Mouse (Mus musculus): ENCODE data around the gene Aaed1. TPM values are rescaled to one million over a fixed set of nuclear protein-coding genes. Genes with fewer than 3 reads are reported as not detected.

Gene Aaed1
- 22.6 and 25.5 TPM in 2 replicates for polyA plus RNA-seq (2012; rRNA removed)

- under 1% methylated on average over 74 of the region's 74 CpGs for WGBS
- H3K27me3 ChIP-seq (replicated peaks; ENCODE audit: control insufficient read depth, insufficient read depth, low read length): no peaks in the 10 kb centered on the region
- peaks cover 2% of the 10 kb centered on the region; the same call in 1 of the 2 replicates for H3K36me3 ChIP-seq (ENCODE audit: control insufficient read depth, insufficient read depth, low read length)
- H3K4me1 ChIP-seq (ENCODE audit: control insufficient read depth, insufficient read depth, low read length): peaks cover 6% of the 10 kb centered on the region
- peak within 1 kb of the TSS; percentile 65 for H3K27ac ChIP-seq (ENCODE audit: insufficient read depth, low read depth, low read length)
- peak within 1 kb of the TSS; percentile 58 for H3K4me3 ChIP-seq (ENCODE audit: insufficient read depth, low read depth, low read length)
- peak; percentile 70 for TF ChIP-seq POLR2A (IDR thresholded peaks at IDR 0.05; ENCODE audit: low read depth, low read length)
- peak; percentile 36 for TF ChIP-seq CTCF (conservative IDR thresholded peaks at IDR 0.05; ENCODE audit: insufficient read depth, insufficient read length, low read depth, low read length)
- DNase-seq: peak; percentile 96
These were observed at the start of gene Aaed1 for GRCm38 (mm10) chr13:64312024-64312915. Gene Aaed1, minus strand, starts transcription at chr13:64312710.

DNA sequence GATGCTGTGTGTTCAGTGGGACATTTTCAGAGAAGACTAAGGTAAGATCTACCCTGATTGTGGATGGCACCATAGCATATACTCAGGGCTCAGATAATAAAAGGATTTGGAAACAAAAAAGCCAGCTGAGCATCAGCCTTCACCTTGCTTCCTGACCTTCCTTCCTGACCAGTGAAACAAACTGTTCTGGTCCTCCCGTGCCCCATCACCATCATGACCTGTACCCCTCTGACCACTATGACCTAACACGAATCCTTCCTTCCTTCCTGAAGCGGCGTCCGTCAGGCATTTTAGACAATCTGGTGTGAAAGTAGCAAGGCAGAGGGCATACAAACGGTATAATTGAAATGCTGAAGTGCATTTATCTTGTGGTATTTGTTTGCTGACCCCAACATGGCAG, 49.6 kb upstream of the Aaed1 start:
- 74% methylated on average over 6 of the region's 6 CpGs for WGBS
- H3K4me3 ChIP-seq (ENCODE audit: insufficient read depth, low read depth, low read length): no peak overlapping the region
- peaks cover 12% of the 10 kb centered on the region for H3K36me3 ChIP-seq (ENCODE audit: control insufficient read depth, insufficient read depth, low read length)
- DNase-seq: no peak
- no peaks in the 10 kb centered on the region for H3K27me3 ChIP-seq (replicated peaks; ENCODE audit: control insufficient read depth, insufficient read depth, low read length)
- H3K4me1 ChIP-seq (ENCODE audit: control insufficient read depth, insufficient read depth, low read length): no peaks in the 10 kb centered on the region
- TF ChIP-seq POLR2A (IDR thresholded peaks at IDR 0.05; ENCODE audit: low read depth, low read length) (no peak), CTCF (conservative IDR thresholded peaks at IDR 0.05; ENCODE audit: insufficient read depth, insufficient read length, low read depth, low read length) (no peak)
- H3K27ac ChIP-seq (ENCODE audit: insufficient read depth, low read depth, low read length): no peak overlapping the region

- Histone ChIP-seq H3K4me3 (ENCODE audit: insufficient read depth, low read depth, low read length) (no peak overlapping the region), H3K4me1 (ENCODE audit: control insufficient read depth, insufficient read depth, low read length) (no peaks in the 10 kb centered on the region), H3K27me3 (replicated peaks; ENCODE audit: control insufficient read depth, insufficient read depth, low read length) (no peaks in the 10 kb centered on the region), H3K36me3 (ENCODE audit: control insufficient read depth, insufficient read depth, low read length) (peaks cover 10% of the 10 kb centered on the region), H3K27ac (ENCODE audit: insufficient read depth, low read depth, low read length) (no peak overlapping the region)
- no peak for DNase-seq
- 75% methylated on average over 3 of the region's 3 CpGs for WGBS
- no peak for TF ChIP-seq POLR2A (IDR thresholded peaks at IDR 0.05; ENCODE audit: low read depth, low read length)
- no peak for TF ChIP-seq CTCF (conservative IDR thresholded peaks at IDR 0.05; ENCODE audit: insufficient read depth, insufficient read length, low read depth, low read length)
These were observed 48.5 kb upstream of the Aaed1 start for GRCm38 (mm10) chr13:64361020-64361419.

GRCm38 (mm10) chr13:64359702-64360101, 47.2 kb upstream of the Aaed1 start:
- H3K4me3 ChIP-seq (ENCODE audit: insufficient read depth, low read depth, low read length): no peak overlapping the region
- no peak for TF ChIP-seq CTCF (conservative IDR thresholded peaks at IDR 0.05; ENCODE audit: insufficient read depth, insufficient read length, low read depth, low read length)
- TF ChIP-seq POLR2A (IDR thresholded peaks at IDR 0.05; ENCODE audit: low read depth, low read length): no peak
- H3K4me1 ChIP-seq (ENCODE audit: control insufficient read depth, insufficient read depth, low read length): no peaks in the 10 kb centered on the region
- peaks cover 8% of the 10 kb centered on the region for H3K36me3 ChIP-seq (ENCODE audit: control insufficient read depth, insufficient read depth, low read length)
- no peak for DNase-seq
- no peak overlapping the region for H3K27ac ChIP-seq (ENCODE audit: insufficient read depth, low read depth, low read length)
- WGBS: 89% methylated on average over 3 of the region's 3 CpGs
- H3K27me3 ChIP-seq (replicated peaks; ENCODE audit: control insufficient read depth, insufficient read depth, low read length): no peaks in the 10 kb centered on the region

- Histone ChIP-seq H3K4me1 (ENCODE audit: control insufficient read depth, insufficient read depth, low read length) (no peaks in the 10 kb centered on the region), H3K36me3 (ENCODE audit: control insufficient read depth, insufficient read depth, low read length) (peaks cover 5% of the 10 kb centered on the region; the same call in 1 of the 2 replicates), H3K27me3 (replicated peaks; ENCODE audit: control insufficient read depth, insufficient read depth, low read length) (no peaks in the 10 kb centered on the region), H3K4me3 (ENCODE audit: insufficient read depth, low read depth, low read length) (no peak overlapping the region), H3K27ac (ENCODE audit: insufficient read depth, low read depth, low read length) (no peak overlapping the region)
- WGBS: 92% methylated on average over 1 of the region's 1 CpGs
- TF ChIP-seq CTCF (conservative IDR thresholded peaks at IDR 0.05; ENCODE audit: insufficient read depth, insufficient read length, low read depth, low read length) (no peak), POLR2A (IDR thresholded peaks at IDR 0.05; ENCODE audit: low read depth, low read length) (no peak)
- no peak for DNase-seq
These were observed 46.0 kb upstream of the Aaed1 start for GRCm38 (mm10) chr13:64358476-64358875.

DNA sequence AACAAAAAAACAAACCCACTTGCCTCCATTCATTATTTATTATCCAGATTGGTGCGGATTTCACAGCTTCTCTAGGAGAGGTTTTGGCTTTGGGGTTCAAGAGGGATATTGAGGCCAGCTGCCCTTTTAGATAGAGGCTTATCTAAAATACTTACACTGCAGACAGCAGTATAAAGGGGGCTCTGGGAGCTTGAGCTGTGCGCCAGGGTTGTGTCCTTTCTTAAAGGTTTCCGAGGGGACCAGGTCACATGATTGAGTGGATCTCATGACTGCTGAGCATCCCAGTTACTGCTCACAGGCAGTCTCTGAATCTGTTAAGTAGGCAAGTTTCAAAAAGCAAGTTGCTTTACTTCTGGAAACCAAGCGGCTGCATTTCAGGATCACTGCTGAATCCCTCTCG, 44.9 kb upstream of the Aaed1 start:
- Histone ChIP-seq H3K4me1 (ENCODE audit: control insufficient read depth, insufficient read depth, low read length) (no peaks in the 10 kb centered on the region), H3K36me3 (ENCODE audit: control insufficient read depth, insufficient read depth, low read length) (peaks cover 2% of the 10 kb centered on the region; the same call in 1 of the 2 replicates), H3K4me3 (ENCODE audit: insufficient read depth, low read depth, low read length) (no peak overlapping the region), H3K27ac (ENCODE audit: insufficient read depth, low read depth, low read length) (no peak overlapping the region), H3K27me3 (replicated peaks; ENCODE audit: control insufficient read depth, insufficient read depth, low read length) (no peaks in the 10 kb centered on the region)
- 76% methylated on average over 5 of the region's 5 CpGs for WGBS
- no peak for DNase-seq
- TF ChIP-seq POLR2A (IDR thresholded peaks at IDR 0.05; ENCODE audit: low read depth, low read length) (no peak), CTCF (conservative IDR thresholded peaks at IDR 0.05; ENCODE audit: insufficient read depth, insufficient read length, low read depth, low read length) (no peak)

DNA sequence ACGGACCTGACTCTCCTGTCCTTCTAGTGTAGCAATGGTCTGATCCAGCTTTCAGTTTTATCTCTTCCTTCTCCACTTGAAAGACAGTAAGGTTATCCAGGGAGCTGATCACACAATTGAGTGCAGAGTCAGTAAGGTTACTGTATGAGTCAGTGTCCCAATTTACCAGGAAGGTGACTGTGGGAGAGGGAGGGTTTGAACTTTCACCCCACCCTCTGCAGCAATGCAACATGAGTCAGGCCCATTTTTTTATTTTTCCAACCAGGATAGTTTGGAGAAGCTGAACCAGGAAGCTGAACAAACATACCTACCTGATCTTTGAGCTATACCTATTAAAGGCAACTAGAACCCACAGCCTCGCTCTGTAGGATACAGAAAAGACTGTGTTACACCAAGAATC, 37.0 kb upstream of the Aaed1 start:
- H3K27ac ChIP-seq (ENCODE audit: insufficient read depth, low read depth, low read length): no peak overlapping the region
- H3K4me3 ChIP-seq (ENCODE audit: insufficient read depth, low read depth, low read length): no peak overlapping the region
- 90% methylated on average over 2 of the region's 2 CpGs for WGBS
- H3K4me1 ChIP-seq (ENCODE audit: control insufficient read depth, insufficient read depth, low read length): no peaks in the 10 kb centered on the region
- no peaks in the 10 kb centered on the region for H3K36me3 ChIP-seq (ENCODE audit: control insufficient read depth, insufficient read depth, low read length)
- TF ChIP-seq CTCF (conservative IDR thresholded peaks at IDR 0.05; ENCODE audit: insufficient read depth, insufficient read length, low read depth, low read length) (no peak), POLR2A (IDR thresholded peaks at IDR 0.05; ENCODE audit: low read depth, low read length) (no peak)
- no peaks in the 10 kb centered on the region for H3K27me3 ChIP-seq (replicated peaks; ENCODE audit: control insufficient read depth, insufficient read depth, low read length)
- no peak for DNase-seq

Data from kidney, adult 2 months (tissue).